Mouse (Mus musculus) right cerebral cortex, adult 2 months (tissue): Measurements from ENCODE around the gene Prkar2a.
A peak's percentile ranks its signal among the peaks of the same experiment; 100 is the strongest.

Experiments used
- DNase-seq, 2 experiments: peaks; one replicate each; pipeline ENCODE4 v3.0.0; 2021 to 2022; ENCODE audit warnings: low spot score in 2 of 2

Gene Prkar2a

GRCm38 (mm10) chr9:108752142-108752920, 63.2 kb downstream of the Prkar2a start:
- no peak for DNase-seq

- peak; percentile 68 to 80 for DNase-seq
Observed at GRCm38 (mm10) chr9:108753326-108753725, 64.2 kb downstream of the Prkar2a start.

GRCm38 (mm10) chr9:108753976-108754375, 64.9 kb downstream of the Prkar2a start:
- DNase-seq, result no peak

- DNase-seq, result peak; percentile 9 to 20
Observed at GRCm38 (mm10) chr9:108754423-108754822, 65.3 kb downstream of the Prkar2a start.

GRCm38 (mm10) chr9:108757406-108757805, 68.3 kb downstream of the Prkar2a start:
- DNase-seq, result no peak

- no peak for DNase-seq
Observed at GRCm38 (mm10) chr9:108759121-108759520, 70.0 kb downstream of the Prkar2a start.

- DNase-seq, result no peak
Observed at GRCm38 (mm10) chr9:108759805-108760204, 70.7 kb downstream of the Prkar2a start.

GRCm38 (mm10) chr9:108761561-108761960, 72.4 kb downstream of the Prkar2a start:
- DNase-seq, result no peak

- DNase-seq, result no peak
Observed at GRCm38 (mm10) chr9:108764971-108765370, 75.9 kb downstream of the Prkar2a start.

GRCm38 (mm10) chr9:108776614-108777013, 87.5 kb downstream of the Prkar2a start:
- no peak for DNase-seq

- DNase-seq, result no peak
Observed at GRCm38 (mm10) chr9:108777276-108777675, 88.2 kb downstream of the Prkar2a start.

GRCm38 (mm10) chr9:108780959-108781358, 91.8 kb downstream of the Prkar2a start:
- DNase-seq, result no peak

GRCm38 (mm10) chr9:108781891-108782290, 92.8 kb downstream of the Prkar2a start:
- DNase-seq, result no peak

- DNase-seq, result no peak
Observed at GRCm38 (mm10) chr9:108782836-108783547, 93.9 kb downstream of the Prkar2a start.

GRCm38 (mm10) chr9:108783548-108784463, 94.7 kb downstream of the Prkar2a start, which contains the start of gene Ip6k2:
Gene Ip6k2, plus strand, starts transcription at chr9:108783796.
- peak; percentile 95 to 96 for DNase-seq

- DNase-seq, result no peak
Observed at GRCm38 (mm10) chr9:108785416-108785815, 96.3 kb downstream of the Prkar2a start.

GRCm38 (mm10) chr9:108786494-108786893, 97.4 kb downstream of the Prkar2a start:
- no peak for DNase-seq

GRCm38 (mm10) chr9:108787080-108787479, 98.0 kb downstream of the Prkar2a start:
- no peak for DNase-seq

- DNase-seq, result no peak
Observed at GRCm38 (mm10) chr9:108788713-108789112, 99.6 kb downstream of the Prkar2a start.

GRCm38 (mm10) chr9:108792307-108792706, 103.2 kb downstream of the Prkar2a start:
- DNase-seq, result no peak

- DNase-seq, result no peak
Observed at GRCm38 (mm10) chr9:108792730-108793129, 103.6 kb downstream of the Prkar2a start.

- DNase-seq, result no peak
Observed at GRCm38 (mm10) chr9:108795281-108795680, 106.2 kb downstream of the Prkar2a start.
